ENCODE assay signal across 16 mouse cellular contexts in genomic region chr5:142800656-142801055, GRCm38 (mm10). TPM values are rescaled to one million over a fixed set of nuclear protein-coding genes. Genes with fewer than 3 reads are reported as not detected.
DNase-seq lines count a peak whose midpoint lies in the region; ATAC-seq lines count a peak whose summit lies in the region.
"Had no signal": no experiment of that assay in that cellular context is flagged by ENCODE, and none has a peak within 500 bp of the region (broad histone marks: within the 10 kb centered on the region; RNA-seq: fewer than 3 reads in every experiment).

No protein-coding gene starts in this region.

- peaks cover 72% of the 10 kb centered on the region for H3K4me1 ChIP-seq in hindbrain, embryonic 14.5 days (replicated peaks; ENCODE audit: control insufficient read depth, insufficient read depth, low read length)
- H3K4me1 ChIP-seq in hindbrain, embryonic 12.5 days: peaks cover 75% of the 10 kb centered on the region
- peaks cover 52% of the 10 kb centered on the region for H3K4me1 ChIP-seq in forebrain, embryonic 14.5 days (ENCODE audit: control insufficient read depth, insufficient read depth, low read length)
- peaks cover 98% of the 10 kb centered on the region for H3K4me1 ChIP-seq in midbrain, embryonic 13.5 days (replicated peaks)

- 22% methylated on average over 6 of the region's 6 CpGs for WGBS in hindbrain, embryonic 14.5 days
- WGBS in hindbrain, embryonic 12.5 days: 23% methylated on average over 6 of the region's 6 CpGs
- 7% methylated on average over 6 of the region's 6 CpGs for WGBS in forebrain, embryonic 14.5 days
- 10% methylated on average over 6 of the region's 6 CpGs for WGBS in midbrain, embryonic 13.5 days

- DNase-seq in embryo, embryonic 11 days: peak; percentile 15
- DNase-seq in embryo, embryonic 10.5 days (ENCODE audit: low spot score): no peak
- DNase-seq in hindbrain, embryonic 14.5 days (ENCODE audit: low spot score): no peak
- DNase-seq in forebrain, embryonic 14.5 days (ENCODE audit: low spot score): no peak
- no peak for DNase-seq in kidney, adult 8-10 months
- no peak for DNase-seq in thymus, adult 18-20 months
- DNase-seq: cerebellum, adult 18-20 months; gastrocnemius, postnatal 36 days; kidney, postnatal 36 days; layer of hippocampus, postnatal 36 days; lung, postnatal 36 days; thymus, postnatal 14 days had no signal

- H3K4me3 ChIP-seq in hindbrain, embryonic 14.5 days (replicated peaks; ENCODE audit: low read length): no peak overlapping the region
- H3K4me3 ChIP-seq in hindbrain, embryonic 12.5 days: no peak overlapping the region
- H3K4me3 ChIP-seq in forebrain, embryonic 14.5 days (ENCODE audit: low read depth, low read length): no peak overlapping the region
- H3K4me3 ChIP-seq in midbrain, embryonic 13.5 days (replicated peaks): no peak overlapping the region
- H3K4me3 ChIP-seq: limb, embryonic 12.5 days had no signal

- no peak for ATAC-seq in hindbrain, embryonic 14.5 days (ENCODE audit: low FRiP score)
- no peak for ATAC-seq in hindbrain, embryonic 12.5 days (ENCODE audit: low FRiP score)
- no peak for ATAC-seq in forebrain, embryonic 14.5 days
- ATAC-seq in midbrain, embryonic 13.5 days: no peak
- ATAC-seq: intestine, postnatal 0 days had no signal

- H3K4me2 ChIP-seq in hindbrain, embryonic 14.5 days (replicated peaks): peak overlapping the region; percentile 7; the same call in 1 of the 2 replicates
- no peak overlapping the region for H3K4me2 ChIP-seq in hindbrain, embryonic 12.5 days (replicated peaks)
- peak overlapping the region; percentile 27 for H3K4me2 ChIP-seq in forebrain, embryonic 14.5 days (ENCODE audit: low read length)
- H3K4me2 ChIP-seq in midbrain, embryonic 13.5 days (replicated peaks): peak overlapping the region; percentile 21
- H3K4me2 ChIP-seq: limb, embryonic 12.5 days had no signal

- H3K27me3 ChIP-seq in hindbrain, embryonic 14.5 days (ENCODE audit: control insufficient read depth, insufficient read depth, low read length): no peaks in the 10 kb centered on the region
- H3K27me3 ChIP-seq in hindbrain, embryonic 12.5 days: no peaks in the 10 kb centered on the region
- no peaks in the 10 kb centered on the region for H3K27me3 ChIP-seq in forebrain, embryonic 14.5 days (replicated peaks; ENCODE audit: control insufficient read depth, insufficient read depth, low read length)
- no peaks in the 10 kb centered on the region for H3K27me3 ChIP-seq in midbrain, embryonic 13.5 days
- H3K27me3 ChIP-seq: limb, embryonic 12.5 days had no signal

- H3K9me3 ChIP-seq in hindbrain, embryonic 14.5 days (ENCODE audit: control insufficient read depth, low read length): no peaks in the 10 kb centered on the region
- H3K9me3 ChIP-seq in hindbrain, embryonic 12.5 days (replicated peaks): no peaks in the 10 kb centered on the region
- no peaks in the 10 kb centered on the region for H3K9me3 ChIP-seq in forebrain, embryonic 14.5 days (replicated peaks; ENCODE audit: control insufficient read depth, low read length)
- no peaks in the 10 kb centered on the region for H3K9me3 ChIP-seq in midbrain, embryonic 13.5 days
- H3K9me3 ChIP-seq: limb, embryonic 12.5 days had no signal

- H3K27ac ChIP-seq in hindbrain, embryonic 14.5 days: no peak overlapping the region
- no peak overlapping the region for H3K27ac ChIP-seq in hindbrain, embryonic 12.5 days
- H3K27ac ChIP-seq in forebrain, embryonic 14.5 days (ENCODE audit: low read depth, low read length): no peak overlapping the region; the same call in 1 of the 2 replicates
- H3K27ac ChIP-seq in midbrain, embryonic 13.5 days: 0 out of 2 replicates have a peak overlapping the region, but pooled peaks have one; percentile 0

- H3K36me3 ChIP-seq in hindbrain, embryonic 14.5 days (replicated peaks; ENCODE audit: control insufficient read depth, insufficient read depth): peaks cover 12% of the 10 kb centered on the region; the same call in 1 of the 2 replicates
- peaks cover 8% of the 10 kb centered on the region for H3K36me3 ChIP-seq in hindbrain, embryonic 12.5 days
- peaks cover 38% of the 10 kb centered on the region; the same call in 1 of the 2 replicates for H3K36me3 ChIP-seq in forebrain, embryonic 14.5 days (ENCODE audit: control insufficient read depth, insufficient read depth, low read length)
- peaks cover 20% of the 10 kb centered on the region; the same call in 1 of the 2 replicates for H3K36me3 ChIP-seq in midbrain, embryonic 13.5 days

- peak overlapping the region; percentile 20; the same call in 1 of the 2 replicates for H3K9ac ChIP-seq in hindbrain, embryonic 14.5 days
- H3K9ac ChIP-seq in hindbrain, embryonic 12.5 days: no peak overlapping the region
- peak overlapping the region; percentile 26; the same call in 1 of the 2 replicates for H3K9ac ChIP-seq in forebrain, embryonic 14.5 days (ENCODE audit: low read length)
- no peak overlapping the region for H3K9ac ChIP-seq in midbrain, embryonic 13.5 days (replicated peaks)
- H3K9ac ChIP-seq: limb, embryonic 12.5 days had no signal

RNA-seq across cellular contexts. Expression of gene Tnrc18, which starts 16.8 kb away (rescaled TPM):
- polyA plus RNA-seq in hindbrain, embryonic 14.5 days (2014; fragmentation: Nextera tagmentation; extraction: Ambion mirVana): 34.1 and 38.9 TPM in 2 replicates
- 72.8 and 73.7 TPM in 2 replicates for polyA plus RNA-seq in hindbrain, embryonic 12.5 days (2016; fragmentation: Nextera tagmentation; extraction: Ambion mirVana)
- 27.5 and 36.6 TPM in 2 replicates for polyA plus RNA-seq in forebrain, embryonic 14.5 days (2014; fragmentation: Nextera tagmentation; extraction: Ambion mirVana)
- polyA plus RNA-seq in midbrain, embryonic 13.5 days (2015; fragmentation: Nextera tagmentation; extraction: Ambion mirVana): 30.5 and 40.7 TPM in 2 replicates

Comparison
In these comparisons a context has a peak if more than half of its experiments do, and no peak if none do; other contexts are left out.
1. H3K9ac ChIP-seq: peak in hindbrain, embryonic 14.5 days (single experiment) and forebrain, embryonic 14.5 days (single experiment); none in hindbrain, embryonic 12.5 days (single experiment) and midbrain, embryonic 13.5 days (single experiment).